Mouse (Mus musculus) CH12.LX (cell line): ENCODE results near the gene Atl1. TPM values are rescaled to one million over a fixed set of nuclear protein-coding genes. Genes with fewer than 3 reads are reported as not detected.

Experiments
- DNase-seq: peaks from one replicate; pipeline ENCODE4 v3.0.0-alpha.2; 2013; ENCODE audit errors: extremely low read depth
- H3K27ac ChIP-seq: 2 replicates; pipeline ENCODE4 v1.5.1; 2012; ENCODE audit warnings: low read depth, mild to moderate bottlenecking, control low read depth, moderate library complexity; ENCODE audit not compliant: insufficient read depth
- H3K27me3 ChIP-seq: replicated peaks from 2 replicates; pipeline ENCODE3; 2012; ENCODE audit warnings: inconsistent platforms
- H3K36me3 ChIP-seq, 2 experiments: replicated peaks in 1 of 2; 2 replicates each; pipeline versions ENCODE3 to v1.6.1; 2012; ENCODE audit warnings: inconsistent platforms in 1 of 2, low read length in 1 of 2, mild to moderate bottlenecking in 1 of 2, mixed read lengths in 1 of 2, moderate library complexity in 1 of 2; ENCODE audit not compliant: control insufficient read depth in 1 of 2, insufficient read depth in 1 of 2
- H3K4me1 ChIP-seq, 2 experiments: 2 replicates each; pipeline ENCODE4 v1.6.1; 2012; ENCODE audit warnings: inconsistent platforms in 1 of 2, moderate library complexity in 1 of 2; ENCODE audit not compliant: insufficient read depth in 2 of 2, control insufficient read depth in 1 of 2
- H3K4me2 ChIP-seq: 2 replicates; pipeline ENCODE4 v1.6.1; 2012; ENCODE audit warnings: low read depth, mild to moderate bottlenecking, control low read depth; ENCODE audit not compliant: poor library complexity, insufficient read depth, severe bottlenecking
- H3K4me3 ChIP-seq, 3 experiments: fragments of 150-350 bp in 1 of 3; sonication (generic) in 1 of 3; replicated peaks in 1 of 3; 2 replicates each; pipeline versions ENCODE3 to v1.5.1; 2011 to 2012; ENCODE audit warnings: low read depth in 2 of 3, low read length in 2 of 3, mild to moderate bottlenecking in 2 of 3, moderate library complexity in 2 of 3, control low read depth in 1 of 3, improper control_type of control experiment in 1 of 3, inconsistent platforms in 1 of 3, mixed read lengths in 1 of 3; ENCODE audit not compliant: poor library complexity in 1 of 3
- H3K79me2 ChIP-seq: replicated peaks from 2 replicates; pipeline ENCODE4 v1.6.1; 2012; ENCODE audit warnings: mild to moderate bottlenecking, moderate library complexity; ENCODE audit not compliant: control insufficient read depth, poor library complexity, insufficient read depth, severe bottlenecking; ENCODE audit errors: extremely low read depth
- H3K9ac ChIP-seq: 2 replicates; pipeline ENCODE4 v1.6.1; 2012; ENCODE audit warnings: low read depth, mild to moderate bottlenecking, control low read depth, moderate library complexity; ENCODE audit not compliant: insufficient read depth
- H3K9me3 ChIP-seq: replicated peaks from 2 replicates; pipeline ENCODE3; 2012; ENCODE audit warnings: low read length, inconsistent platforms, mixed read lengths
- CHD1 ChIP-seq: IDR thresholded peaks from 2 replicates; pipeline ENCODE4 v1.6.1; 2012; ENCODE audit warnings: low read depth, low read length, improper control_type of control experiment, inconsistent platforms
- CHD2 ChIP-seq: IDR thresholded peaks from 2 replicates; pipeline ENCODE4 v1.6.1; 2011; ENCODE audit warnings: low read length, improper control_type of control experiment
- E2F4 ChIP-seq: IDR thresholded peaks from 2 replicates; pipeline ENCODE4 v1.6.1; 2011; ENCODE audit warnings: low read depth, low read length, improper control_type of control experiment; ENCODE audit not compliant: insufficient replicate concordance
- EP300 ChIP-seq: IDR thresholded peaks from 2 replicates; pipeline ENCODE4 v1.6.1; 2011; ENCODE audit warnings: low read length, improper control_type of control experiment
- ETS1 ChIP-seq: conservative IDR thresholded peaks from 2 replicates; pipeline ENCODE4 v1.6.1; 2012; ENCODE audit warnings: low read depth, mild to moderate bottlenecking, inconsistent platforms, low read length, improper control_type of control experiment, moderate library complexity
- GABPA ChIP-seq: IDR thresholded peaks from 2 replicates; pipeline ENCODE4 v1.6.1; 2012; ENCODE audit warnings: low read depth, low read length, improper control_type of control experiment, inconsistent platforms; ENCODE audit not compliant: insufficient replicate concordance
- HCFC1 ChIP-seq: IDR thresholded peaks from 2 replicates; pipeline ENCODE4 v1.6.1; 2012; ENCODE audit warnings: low read depth, mild to moderate bottlenecking, inconsistent platforms, low read length, improper control_type of control experiment
- IRF4 ChIP-seq: IDR thresholded peaks from 2 replicates; pipeline ENCODE4 v1.6.1; 2014; ENCODE audit warnings: low read depth, mild to moderate bottlenecking, inconsistent platforms, low read length, improper control_type of control experiment
- MAFK ChIP-seq: IDR thresholded peaks from 2 replicates; pipeline ENCODE4 v1.6.1; 2011; ENCODE audit warnings: low read length, improper control_type of control experiment; ENCODE audit not compliant: insufficient replicate concordance
- MAX ChIP-seq: IDR thresholded peaks from 2 replicates; pipeline ENCODE4 v1.6.1; 2011; ENCODE audit warnings: low read length, improper control_type of control experiment
- MAZ ChIP-seq: IDR thresholded peaks from 2 replicates; pipeline ENCODE4 v1.6.1; 2012; ENCODE audit warnings: low read depth, mild to moderate bottlenecking, inconsistent platforms, low read length, improper control_type of control experiment, moderate library complexity
- MEF2A ChIP-seq: IDR thresholded peaks from 2 replicates; pipeline ENCODE4 v1.6.1; 2014; ENCODE audit warnings: low read depth, mild to moderate bottlenecking, inconsistent platforms, low read length, improper control_type of control experiment, borderline replicate concordance
- MXI1 ChIP-seq: IDR thresholded peaks from 2 replicates; pipeline ENCODE4 v1.6.1; 2011; ENCODE audit warnings: mild to moderate bottlenecking, low read depth, low read length, improper control_type of control experiment
- PAX5 ChIP-seq: IDR thresholded peaks from 2 replicates; pipeline ENCODE4 v1.6.1; 2012; ENCODE audit warnings: low read length, inconsistent platforms, mixed read lengths
- POLR2AphosphoS2 ChIP-seq: IDR thresholded peaks from 2 replicates; pipeline ENCODE4 v1.6.1; 2011; ENCODE audit warnings: low read depth, low read length, improper control_type of control experiment
- RAD21 ChIP-seq: IDR thresholded peaks from 2 replicates; pipeline ENCODE4 v1.6.1; 2011; ENCODE audit warnings: low read depth, mild to moderate bottlenecking, low read length, improper control_type of control experiment, moderate library complexity
- RCOR1 ChIP-seq: conservative IDR thresholded peaks from 2 replicates; pipeline ENCODE4 v1.6.1; 2012; ENCODE audit warnings: low read depth, mild to moderate bottlenecking, inconsistent platforms, low read length, improper control_type of control experiment
- SMC3 ChIP-seq: IDR thresholded peaks from 2 replicates; pipeline ENCODE4 v1.6.1; 2011; ENCODE audit warnings: low read depth, low read length, improper control_type of control experiment
- TCF12 ChIP-seq: IDR thresholded peaks from 2 replicates; pipeline ENCODE4 v1.6.1; 2014; ENCODE audit warnings: low read depth, mild to moderate bottlenecking, inconsistent platforms, low read length, improper control_type of control experiment
- USF1 ChIP-seq: IDR thresholded peaks from 2 replicates; pipeline ENCODE4 v1.6.1; 2014; ENCODE audit warnings: low read depth, mild to moderate bottlenecking, inconsistent platforms, low read length, improper control_type of control experiment
- USF2 ChIP-seq: conservative IDR thresholded peaks from 2 replicates; pipeline ENCODE4 v1.6.1; 2011; ENCODE audit warnings: low read depth, low read length, improper control_type of control experiment
- ZKSCAN1 ChIP-seq: IDR thresholded peaks from 2 replicates; pipeline ENCODE4 v1.6.1; 2012; ENCODE audit warnings: low read depth, inconsistent platforms, low read length, improper control_type of control experiment, borderline replicate concordance
- ZMIZ1 ChIP-seq: IDR thresholded peaks from 2 replicates; pipeline ENCODE4 v1.6.1; 2012; ENCODE audit warnings: low read depth, mild to moderate bottlenecking, inconsistent platforms, low read length, improper control_type of control experiment
- ZNF384 ChIP-seq: IDR thresholded peaks from 2 replicates; pipeline ENCODE4 v1.6.1; 2012; ENCODE audit warnings: low read depth, low read length, improper control_type of control experiment, inconsistent platforms
- dilution Hi-C: fragments of 300-500 bp; cut with MboI; formaldehyde crosslinking; loops from 2 replicates; pipeline ENCODE4 v1.14.3; 2020; ENCODE audit warnings: low sequenced_read_pairs; ENCODE audit not compliant: extremely low pct_unique_long_range_greater_than_20kb, extremely low pct_ligation_motif_present
- in situ Hi-C: fragments of 300-500 bp; cut with MboI; formaldehyde crosslinking; loops from 3 replicates; pipeline ENCODE4 v1.14.3; 2019; ENCODE audit warnings: low sequenced_read_pairs, low pct_ligation_motif_present, low pct_unique_long_range_greater_than_20kb, mixed read lengths
- polyA plus RNA-seq: library from polyadenylated mRNA; unstranded; fragments of >175 nt; gene quantifications from 2 replicates; pipeline ENCODE4 v1.2.1, GENCODE M21; 2012; ENCODE audit warnings: low read depth; ENCODE audit not compliant: insufficient read length
- total RNA-seq, 2 experiments: library from RNA; depleted of rRNA; stranded (reverse); fragments of 300-350 nt in 1 of 2; fragments of >200 nt in 1 of 2; gene quantifications; 2 replicates each; pipeline ENCODE4 v1.2.3; 2012 to 2014

The Atl1 gene
- total and polyA plus RNA-seq, 3 experiments: 0.51 to 0.74 (median 0.64) TPM

DNA sequence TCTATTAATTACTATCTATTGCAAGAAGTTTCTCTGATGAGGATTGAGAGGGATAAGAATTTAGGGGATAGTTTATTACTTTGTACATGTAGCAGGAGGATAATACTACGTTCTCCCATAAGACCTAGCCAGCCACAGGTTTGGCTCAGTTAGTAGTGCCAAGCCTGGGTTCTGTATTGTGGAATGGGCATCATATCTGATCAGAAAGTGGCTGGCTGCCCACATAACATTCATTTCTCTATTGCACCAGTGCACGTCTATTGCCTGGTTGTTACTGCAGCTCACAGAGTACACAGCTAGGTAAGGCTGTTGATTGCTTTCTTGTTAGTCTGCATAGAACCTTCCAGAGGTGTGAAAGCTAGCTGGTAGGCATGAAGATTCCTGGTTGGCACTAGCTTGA, 25.5 kb downstream of the Atl1 start:
- Histone ChIP-seq H3K4me3 (no peak overlapping the region), H3K4me2 (no peak overlapping the region), H3K79me2 (no peaks in the 10 kb centered on the region), H3K9ac (no peak overlapping the region), H3K36me3 (no peaks in the 10 kb centered on the region), H3K9me3 (no peaks in the 10 kb centered on the region), H3K27ac (no peak overlapping the region), H3K27me3 (no peaks in the 10 kb centered on the region), H3K4me1 (no peaks in the 10 kb centered on the region)
- in situ Hi-C loops: no loop called here
- no peak for DNase-seq
- dilution Hi-C loops: no loop called here
- no peak for TF ChIP-seq RCOR1
- TF ChIP-seq ZNF384: no peak
- no peak for TF ChIP-seq PAX5
- TF ChIP-seq MAX: no peak
- no peak for TF ChIP-seq EP300
- TF ChIP-seq MEF2A: no peak
- TF ChIP-seq HCFC1: no peak
- no peak for TF ChIP-seq SMC3

- in situ Hi-C loops (no loop called here), dilution Hi-C loops (no loop called here)
- Histone ChIP-seq H3K4me2 (no peak overlapping the region), H3K79me2 (no peaks in the 10 kb centered on the region), H3K27ac (no peak overlapping the region), H3K27me3 (no peaks in the 10 kb centered on the region), H3K9me3 (no peaks in the 10 kb centered on the region), H3K4me1 (no peaks in the 10 kb centered on the region; a peak in 1 of 4 replicates), H3K36me3 (peaks cover 0 to 4% of the 10 kb centered on the region in 2 experiments), H3K4me3 (no peak overlapping the region), H3K9ac (no peak overlapping the region)
- TF ChIP-seq GABPA (no peak), RCOR1 (no peak), CHD1 (no peak), EP300 (no peak), IRF4 (no peak), MEF2A (no peak), RAD21 (no peak), MXI1 (no peak), TCF12 (no peak), POLR2AphosphoS2 (no peak), USF1 (no peak), MAX (no peak), MAZ (no peak), E2F4 (no peak), CHD2 (no peak), ZMIZ1 (no peak), ZKSCAN1 (no peak), MAFK (no peak), ETS1 (no peak), USF2 (no peak)
- no peak for DNase-seq
These were observed 29.7 kb downstream of the Atl1 start for GRCm38 (mm10) chr12:69922099-69922498.
